Mouse (Mus musculus) limb, embryonic 12.5 days (tissue): ENCODE data around the gene Art1. TPM values are rescaled to one million over a fixed set of nuclear protein-coding genes. Genes with fewer than 3 reads are reported as not detected.
A peak's percentile ranks its signal among the peaks of the same experiment; 100 is the strongest.

Experiments used
- ATAC-seq: fragments of 200-750 bp; cut with Nextera tagmentation; 2 replicates; pipeline ENCODE4 v1.8.0; 2017; ENCODE audit warnings: low read depth, moderate TSS enrichment; ENCODE audit not compliant: insufficient number of reproducible peaks, insufficient read depth, low FRiP score, low TSS enrichment
- H3K27ac ChIP-seq: fragments of 300-500 bp; sonication (generic); 2 replicates; pipeline ENCODE4 v1.5.1; 2016; ENCODE audit warnings: mild to moderate bottlenecking, moderate library complexity
- H3K27me3 ChIP-seq: fragments of 300-500 bp; sonication (generic); 2 replicates; pipeline ENCODE4 v1.6.1; 2016; ENCODE audit warnings: mild to moderate bottlenecking, moderate library complexity
- H3K36me3 ChIP-seq: fragments of 300-500 bp; sonication (generic); 2 replicates; pipeline ENCODE4 v1.6.1; 2016; ENCODE audit warnings: mild to moderate bottlenecking, moderate library complexity
- H3K4me1 ChIP-seq: fragments of 300-500 bp; sonication (generic); replicated peaks from 2 replicates; pipeline ENCODE4 v1.6.1; 2016
- H3K4me2 ChIP-seq: fragments of 300-500 bp; sonication (generic); 2 replicates; pipeline ENCODE4 v1.6.1; 2016; ENCODE audit warnings: mild to moderate bottlenecking, moderate library complexity
- H3K4me3 ChIP-seq: fragments of 300-500 bp; sonication (generic); replicated peaks from 2 replicates; pipeline ENCODE4 v1.5.1; 2016; ENCODE audit warnings: mild to moderate bottlenecking
- H3K9ac ChIP-seq: fragments of 300-500 bp; sonication (generic); replicated peaks from 2 replicates; pipeline ENCODE4 v1.6.1; 2016; ENCODE audit warnings: mild to moderate bottlenecking, moderate library complexity
- H3K9me3 ChIP-seq: fragments of 300-500 bp; sonication (generic); 2 replicates; pipeline ENCODE4 v1.6.1; 2016; ENCODE audit warnings: mild to moderate bottlenecking, moderate library complexity
- WGBS: fragments of 180-500 bp; shearing (Covaris S2); methylation state at CpG from one replicate; pipeline ENCODE4 v1.1.7; 2016; 5-methylcytosine and 5-hydroxymethylcytosine counted together
- polyA plus RNA-seq: library from polyadenylated mRNA; unstranded; fragments of >200 nt; fragmentation: Nextera tagmentation; extraction: Ambion mirVana; gene quantifications from 2 replicates; pipeline ENCODE4 v1.2.1, GENCODE M21; 2016

Gene Art1
- 8.0 and 8.3 TPM in 2 replicates for polyA plus RNA-seq

DNA sequence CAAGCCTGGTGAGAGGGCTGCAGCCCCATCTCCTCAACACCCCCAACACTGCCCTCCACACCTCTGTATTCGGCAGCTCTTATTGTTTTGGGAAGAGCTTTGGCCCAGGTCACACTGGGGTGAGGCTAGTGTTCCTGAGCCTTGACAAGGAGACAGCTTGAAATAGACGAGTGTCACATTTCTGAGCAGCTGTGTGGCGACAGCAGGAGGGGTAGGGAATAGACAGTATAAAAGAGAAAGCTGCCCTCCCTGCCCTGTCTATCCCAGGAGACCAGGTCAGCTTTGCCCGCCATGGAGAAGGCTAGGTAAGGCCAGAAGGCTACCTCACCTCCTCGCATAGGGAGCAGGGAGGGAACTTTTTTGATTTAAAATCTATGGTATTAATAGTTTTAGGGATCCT lies at the start of gene Art1:
Art1 (plus strand) TSS at position 257 of the 400 bp plus-strand sequence.
- H3K27ac ChIP-seq: peak within 1 kb of the TSS; percentile 45
- H3K4me1 ChIP-seq: peaks cover 32% of the 10 kb centered on the region
- no peak within 1 kb of the TSS for H3K4me3 ChIP-seq
- no peak for ATAC-seq
- H3K4me2 ChIP-seq: peak within 1 kb of the TSS; percentile 60
- H3K9me3 ChIP-seq: no peaks in the 10 kb centered on the region
- H3K9ac ChIP-seq: no peak within 1 kb of the TSS
- peaks cover 4% of the 10 kb centered on the region; the same call in 1 of the 2 replicates for H3K27me3 ChIP-seq
- no peaks in the 10 kb centered on the region for H3K36me3 ChIP-seq
- WGBS: 52% methylated on average over 5 of the region's 5 CpGs

- no peaks in the 10 kb centered on the region for H3K9me3 ChIP-seq
- H3K27ac ChIP-seq: no peak overlapping the region
- no peaks in the 10 kb centered on the region for H3K27me3 ChIP-seq
- H3K9ac ChIP-seq: no peak overlapping the region
- H3K4me3 ChIP-seq: no peak overlapping the region
- 88% methylated on average over 3 of the region's 3 CpGs for WGBS
- H3K36me3 ChIP-seq: peaks cover 34% of the 10 kb centered on the region
- ATAC-seq: no peak
- peaks cover 13% of the 10 kb centered on the region for H3K4me1 ChIP-seq
- H3K4me2 ChIP-seq: no peak overlapping the region
These were observed 40.2 kb upstream of the Art1 start for GRCm38 (mm10) chr7:102061353-102061752.

- Histone ChIP-seq H3K9me3 (no peaks in the 10 kb centered on the region), H3K27me3 (no peaks in the 10 kb centered on the region), H3K36me3 (peaks cover 28% of the 10 kb centered on the region), H3K27ac (no peak overlapping the region), H3K9ac (no peak overlapping the region), H3K4me1 (peaks cover 18% of the 10 kb centered on the region), H3K4me3 (no peak overlapping the region), H3K4me2 (no peak overlapping the region)
- WGBS: 90% methylated on average over 1 of the region's 1 CpGs
- ATAC-seq: no peak
These were observed 39.3 kb upstream of the Art1 start for GRCm38 (mm10) chr7:102062203-102062602.

DNA sequence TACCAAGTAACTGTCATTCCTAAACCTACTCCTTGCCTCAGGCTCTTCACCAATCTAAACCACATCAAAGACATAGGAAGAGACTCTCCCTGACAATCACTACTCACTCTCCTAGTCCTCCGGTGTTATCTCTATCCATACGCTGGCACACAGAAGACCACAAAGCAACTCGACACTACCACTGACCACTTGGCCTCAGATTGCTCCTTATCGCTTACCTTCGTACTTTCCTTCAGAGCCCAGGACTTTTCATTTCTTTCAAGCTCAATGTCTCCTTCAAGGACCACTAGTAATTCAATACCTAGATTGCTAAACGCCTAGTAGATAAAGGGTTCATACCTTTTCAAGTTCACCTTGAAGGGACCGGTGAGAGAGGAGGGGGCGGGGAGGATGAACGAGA lies 37.7 kb upstream of the Art1 start:
- H3K27ac ChIP-seq: no peak overlapping the region
- H3K9me3 ChIP-seq: no peaks in the 10 kb centered on the region
- peak overlapping the region; percentile 70 for H3K4me3 ChIP-seq
- 86% methylated on average over 9 of the region's 9 CpGs for WGBS
- peaks cover 17% of the 10 kb centered on the region for H3K36me3 ChIP-seq
- peak overlapping the region; percentile 68 for H3K4me2 ChIP-seq
- peaks cover 18% of the 10 kb centered on the region for H3K4me1 ChIP-seq
- no peaks in the 10 kb centered on the region for H3K27me3 ChIP-seq
- no peak overlapping the region for H3K9ac ChIP-seq
- no peak for ATAC-seq

DNA sequence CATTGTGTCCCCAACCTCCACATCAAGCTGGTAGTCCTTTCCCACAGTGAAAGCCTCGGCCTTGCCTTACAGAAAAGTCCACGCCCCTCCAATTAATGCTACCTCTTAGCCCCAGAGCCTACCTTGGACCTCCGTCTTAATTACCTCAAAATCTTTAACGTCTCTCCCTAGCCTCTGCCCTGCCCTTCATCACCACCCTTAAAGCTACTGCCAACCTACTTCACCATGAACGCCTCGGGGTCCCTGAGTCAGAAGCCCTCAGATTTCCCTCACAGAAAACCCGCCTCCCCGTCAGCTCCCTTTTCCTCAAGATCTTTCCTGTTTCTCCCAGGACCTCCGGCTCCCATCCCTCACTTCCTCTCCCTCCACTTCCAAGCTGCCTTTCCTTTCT lies 36.9 kb upstream of the Art1 start:
- H3K27me3 ChIP-seq: no peaks in the 10 kb centered on the region
- 0% methylated on average over 9 of the region's 9 CpGs for WGBS

DNA sequence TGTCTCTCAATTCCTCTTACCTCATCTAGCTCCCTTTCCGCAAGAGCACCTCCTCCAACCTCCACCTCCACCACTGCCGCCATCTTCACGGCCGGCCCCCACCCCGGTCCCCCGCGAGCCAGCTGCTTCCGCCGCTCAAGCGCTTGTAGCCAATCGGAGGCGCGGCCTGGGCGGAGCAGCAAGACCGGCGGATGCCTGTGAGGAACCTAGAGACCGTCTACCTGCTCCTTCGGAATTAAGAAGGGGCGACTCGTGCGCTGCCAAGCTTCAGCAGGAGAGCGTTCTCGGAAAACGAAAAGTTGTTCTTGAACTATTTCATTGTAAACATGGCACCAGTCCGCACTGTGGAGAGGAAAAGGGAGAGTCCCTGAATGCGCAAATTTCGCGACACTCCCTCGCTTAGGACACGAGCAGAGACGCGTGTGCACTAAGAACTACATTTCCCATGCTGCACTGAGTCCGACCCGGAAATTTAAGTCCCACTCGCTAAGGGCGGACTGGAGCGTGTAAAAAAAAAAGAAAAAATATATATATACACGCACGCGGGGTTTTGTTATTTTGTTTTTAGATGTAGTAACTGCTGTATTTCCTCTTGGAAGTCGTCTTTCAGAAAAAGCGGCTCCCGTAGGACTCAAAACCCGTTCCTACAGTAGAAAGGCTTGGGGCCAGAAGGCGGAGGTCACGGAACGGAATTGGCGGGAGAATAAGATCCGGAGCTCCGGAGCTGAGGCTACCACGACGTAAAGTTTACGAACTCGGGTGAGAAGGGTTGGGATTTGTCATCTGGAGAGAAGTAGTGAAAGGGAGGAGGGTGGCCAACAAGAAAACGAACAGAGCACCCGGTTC lies 36.3 kb upstream of the Art1 start, which contains the start of the genes Rnf121, Xndc1 and Xntrpc:
Rnf121 (minus strand) TSS at position 424 of the 846 bp plus-strand sequence.
Xndc1 (plus strand) TSS at position 466 of the 846 bp plus-strand sequence.
Xntrpc (plus strand) TSS at position 668 of the 846 bp plus-strand sequence.
- ATAC-seq: peak; percentile 98
- under 1% methylated on average over 56 of the region's 56 CpGs for WGBS

More for the DNA sequence above, 36.9 kb upstream of the Art1 start:
- Histone ChIP-seq H3K9me3 (no peaks in the 10 kb centered on the region), H3K4me2 (peak overlapping the region; percentile 68), H3K36me3 (peaks cover 9% of the 10 kb centered on the region), H3K27ac (peak overlapping the region; percentile 84; the same call in 1 of the 2 replicates), H3K4me1 (peaks cover 18% of the 10 kb centered on the region), H3K4me3 (peak overlapping the region; percentile 70), H3K9ac (peak overlapping the region; percentile 63)
- peak; percentile 20; the same call in 1 of the 2 replicates for ATAC-seq

DNA sequence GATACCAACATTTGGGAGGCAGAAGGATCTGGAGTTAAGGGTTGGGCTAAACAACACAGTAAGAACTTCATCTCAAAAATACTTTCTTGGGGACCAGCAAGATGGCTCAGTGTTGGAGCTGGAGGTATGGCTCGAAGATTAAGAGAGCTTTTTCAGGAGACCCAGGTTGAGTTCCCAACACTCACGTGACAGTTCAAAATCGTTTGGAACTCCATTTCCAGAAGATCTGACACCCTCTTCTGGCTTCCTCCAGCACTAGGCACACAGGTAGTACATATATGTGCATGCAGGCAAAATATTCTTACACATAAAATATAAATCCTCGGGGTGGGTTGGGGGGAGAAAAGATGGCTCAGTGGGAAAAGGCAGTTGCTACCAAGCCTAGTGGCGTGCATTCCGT lies 35.2 kb upstream of the Art1 start:
- Histone ChIP-seq H3K4me3 (peak overlapping the region; percentile 70), H3K4me1 (peaks cover 18% of the 10 kb centered on the region), H3K9ac (peak overlapping the region; percentile 63), H3K27ac (no peak overlapping the region), H3K36me3 (peaks cover 16% of the 10 kb centered on the region), H3K27me3 (no peaks in the 10 kb centered on the region), H3K9me3 (no peaks in the 10 kb centered on the region), H3K4me2 (peak overlapping the region; percentile 68)
- 80% methylated on average over 6 of the region's 6 CpGs for WGBS
- ATAC-seq: no peak

More for the DNA sequence above, 36.3 kb upstream of the Art1 start, which contains the start of the genes Rnf121, Xndc1 and Xntrpc:
- peak within 1 kb of the TSS; percentile 63 for H3K9ac ChIP-seq
- H3K4me2 ChIP-seq: peak within 1 kb of the TSS; percentile 68
- H3K36me3 ChIP-seq: 0 out of 2 replicates have a peak, but pooled peaks cover 8% of the 10 kb centered on the region
- H3K27ac ChIP-seq: peak within 1 kb of the TSS; percentile 84
- H3K27me3 ChIP-seq: no peaks in the 10 kb centered on the region
- peak within 1 kb of the TSS; percentile 70 for H3K4me3 ChIP-seq
- no peaks in the 10 kb centered on the region for H3K9me3 ChIP-seq
- H3K4me1 ChIP-seq: peaks cover 18% of the 10 kb centered on the region

DNA sequence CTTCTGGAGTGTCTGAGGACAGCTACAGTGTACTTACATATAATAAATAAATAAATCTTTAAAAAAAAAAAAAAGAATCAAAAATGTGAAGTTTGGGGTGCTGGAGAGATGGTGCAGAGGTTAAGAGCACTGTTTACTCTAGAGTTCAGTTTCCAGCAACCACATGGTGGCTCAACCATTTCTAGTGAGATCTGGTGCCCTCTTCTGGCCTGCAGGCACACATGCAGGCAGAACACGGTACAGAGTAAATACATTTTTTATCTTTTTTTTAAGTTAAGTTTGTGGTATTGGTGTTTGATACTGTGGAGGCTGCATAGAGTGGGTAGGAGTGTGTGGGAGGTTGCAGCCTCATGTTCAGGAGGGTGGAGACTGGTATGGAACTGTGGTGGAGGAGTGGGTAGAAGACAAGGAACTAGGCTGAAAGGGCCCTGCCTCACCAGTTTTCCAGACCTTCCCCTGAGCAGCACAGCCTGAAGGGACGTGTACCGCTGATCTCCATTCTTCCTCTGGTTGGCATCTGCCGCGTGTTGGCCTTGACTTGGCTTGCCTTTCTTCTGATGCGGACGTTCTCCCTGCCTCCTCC lies 24.7 kb upstream of the Art1 start:
- WGBS: 82% methylated on average over 5 of the region's 7 CpGs
- H3K27ac ChIP-seq: no peak overlapping the region
- peaks cover 96% of the 10 kb centered on the region for H3K36me3 ChIP-seq
- no peaks in the 10 kb centered on the region for H3K9me3 ChIP-seq
- no peak overlapping the region for H3K4me3 ChIP-seq
- H3K9ac ChIP-seq: no peak overlapping the region
- ATAC-seq: no peak
- no peaks in the 10 kb centered on the region for H3K4me1 ChIP-seq
- no peak overlapping the region for H3K4me2 ChIP-seq
- H3K27me3 ChIP-seq: no peaks in the 10 kb centered on the region

DNA sequence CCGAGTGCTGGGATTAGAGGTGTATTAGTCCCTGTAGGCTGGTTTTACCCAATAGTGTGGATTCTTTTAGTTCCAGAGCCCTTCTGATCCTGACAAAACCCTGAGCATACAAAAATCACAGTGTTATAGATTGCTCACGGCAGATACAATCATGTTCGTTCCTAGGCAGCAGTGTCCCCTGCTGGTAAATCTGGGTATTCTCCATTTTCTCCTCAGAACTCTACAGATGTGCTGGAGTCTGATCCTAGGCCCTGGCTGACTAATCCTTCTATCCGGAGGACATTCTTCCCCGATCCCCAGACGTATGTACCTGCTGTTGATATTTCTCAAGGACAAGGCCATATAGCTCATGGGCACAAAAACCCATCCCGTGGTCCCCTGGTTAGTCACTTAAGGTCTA lies 23.0 kb upstream of the Art1 start:
- Histone ChIP-seq H3K9ac (no peak overlapping the region), H3K9me3 (no peaks in the 10 kb centered on the region), H3K4me1 (no peaks in the 10 kb centered on the region), H3K4me3 (no peak overlapping the region), H3K4me2 (no peak overlapping the region), H3K27ac (no peak overlapping the region), H3K27me3 (no peaks in the 10 kb centered on the region), H3K36me3 (peaks cover 96% of the 10 kb centered on the region)
- ATAC-seq: no peak
- WGBS: 79% methylated on average over 7 of the region's 7 CpGs

DNA sequence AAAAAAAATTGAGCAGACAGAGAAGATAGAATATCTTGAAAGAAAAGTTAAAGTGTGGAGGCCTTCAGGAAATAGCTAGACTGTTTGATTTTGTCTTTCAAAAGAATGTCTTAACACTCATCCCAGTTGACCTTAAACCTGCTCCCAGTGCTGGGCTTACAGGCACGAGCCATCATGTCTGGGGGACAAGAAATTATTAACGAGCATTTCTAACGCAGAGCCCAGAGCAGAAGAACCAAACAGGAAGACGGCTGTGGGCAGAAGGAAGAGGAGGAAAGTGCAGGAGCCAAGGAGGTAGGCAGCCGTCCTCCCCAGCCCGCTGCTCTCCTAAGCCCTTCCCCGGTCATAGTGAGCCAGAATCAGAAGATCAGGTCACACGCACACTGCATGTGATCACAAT lies 21.2 kb upstream of the Art1 start:
- H3K9ac ChIP-seq: no peak overlapping the region
- peaks cover 96% of the 10 kb centered on the region for H3K36me3 ChIP-seq
- H3K4me2 ChIP-seq: no peak overlapping the region
- no peak overlapping the region for H3K27ac ChIP-seq
- WGBS: 88% methylated on average over 8 of the region's 8 CpGs
- H3K4me1 ChIP-seq: no peaks in the 10 kb centered on the region
- H3K4me3 ChIP-seq: no peak overlapping the region
- no peaks in the 10 kb centered on the region for H3K9me3 ChIP-seq
- ATAC-seq: no peak
- no peaks in the 10 kb centered on the region for H3K27me3 ChIP-seq

DNA sequence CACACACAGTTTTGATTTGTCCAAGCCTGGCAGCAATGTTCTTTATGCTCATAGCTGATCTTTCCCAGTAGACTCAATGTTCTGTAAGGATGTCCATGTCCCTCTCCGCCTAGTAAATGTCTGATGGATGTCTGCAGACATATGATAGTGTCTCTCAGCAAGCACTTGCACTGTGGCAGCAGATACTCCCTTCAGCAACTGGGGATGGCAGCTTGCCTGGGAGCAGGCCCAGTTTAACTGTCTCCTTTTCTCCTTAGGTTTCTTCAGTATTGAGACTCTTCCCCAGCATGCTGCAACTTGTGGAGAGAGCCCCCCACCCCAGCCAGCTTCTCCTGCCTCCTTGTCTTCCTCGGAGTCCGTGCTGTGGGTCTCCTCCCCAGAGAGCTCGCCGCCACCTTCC lies 19.8 kb upstream of the Art1 start:
- peaks cover 97% of the 10 kb centered on the region for H3K36me3 ChIP-seq
- 95% methylated on average over 5 of the region's 5 CpGs for WGBS

More for the DNA sequence above, 19.8 kb upstream of the Art1 start:
- Histone ChIP-seq H3K4me3 (no peak overlapping the region), H3K27me3 (no peaks in the 10 kb centered on the region), H3K9me3 (no peaks in the 10 kb centered on the region), H3K9ac (no peak overlapping the region), H3K27ac (no peak overlapping the region), H3K4me2 (no peak overlapping the region), H3K4me1 (no peaks in the 10 kb centered on the region)
- ATAC-seq: no peak
